Mouse (Mus musculus) left cerebral cortex, postnatal 4 days (tissue): Measurements from ENCODE around the gene Map2k6. TPM values are rescaled to one million over a fixed set of nuclear protein-coding genes. Genes with fewer than 3 reads are reported as not detected.

Source experiments
- DNase-seq: peaks from one replicate; pipeline ENCODE4 v3.0.0-alpha.2; 2022
- intact Hi-C: fragments of 180-260 bp; cut with DNase I; formaldehyde crosslinking; loops from one replicate; pipeline ENCODE4 v1.15.1; 2025
- total RNA-seq, 2 experiments: library from RNA; stranded (reverse); gene quantifications; 2 replicates each; pipeline ENCODE4 v1.2.3; 2021

The Map2k6 gene
- total RNA-seq, 2 experiments from 2014 or later = 33.0 to 35.7 TPM

GRCm38 (mm10) chr11:110402671-110403070 lies 3.7 kb downstream of the Map2k6 start:
- intact Hi-C loops = no loop called here
- DNase-seq = no peak

- intact Hi-C loops = no loop called here
- no peak for DNase-seq
These were observed 4.7 kb downstream of the Map2k6 start for GRCm38 (mm10) chr11:110403602-110404001.

- DNase-seq = no peak
- intact Hi-C loops = no loop called here
These were observed 6.7 kb downstream of the Map2k6 start for GRCm38 (mm10) chr11:110405607-110406006.

DNA sequence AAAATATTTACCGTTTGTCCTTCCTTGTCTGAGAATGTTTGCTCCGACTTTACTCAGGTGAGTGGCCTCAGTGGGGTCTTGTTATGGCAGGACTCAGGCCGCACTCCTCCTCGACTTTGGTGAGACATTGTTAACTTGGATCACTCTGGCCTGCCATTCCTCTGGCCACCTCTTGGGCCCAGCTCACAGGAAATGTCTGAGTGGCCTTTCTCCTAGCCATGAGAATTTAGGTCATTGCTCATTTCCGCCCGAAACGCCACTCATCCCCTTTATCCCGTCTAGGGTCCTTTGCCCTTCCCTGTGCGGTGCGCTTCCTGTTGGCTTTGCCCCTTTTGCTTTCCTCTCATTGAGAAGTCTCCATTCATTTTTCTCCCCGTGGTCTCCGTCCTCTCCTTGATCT lies 10.2 kb downstream of the Map2k6 start:
- no peak for DNase-seq
- intact Hi-C loops = no loop called here

- intact Hi-C loops = no loop called here
- no peak for DNase-seq
These were observed 10.9 kb downstream of the Map2k6 start for GRCm38 (mm10) chr11:110409776-110410175.

DNA sequence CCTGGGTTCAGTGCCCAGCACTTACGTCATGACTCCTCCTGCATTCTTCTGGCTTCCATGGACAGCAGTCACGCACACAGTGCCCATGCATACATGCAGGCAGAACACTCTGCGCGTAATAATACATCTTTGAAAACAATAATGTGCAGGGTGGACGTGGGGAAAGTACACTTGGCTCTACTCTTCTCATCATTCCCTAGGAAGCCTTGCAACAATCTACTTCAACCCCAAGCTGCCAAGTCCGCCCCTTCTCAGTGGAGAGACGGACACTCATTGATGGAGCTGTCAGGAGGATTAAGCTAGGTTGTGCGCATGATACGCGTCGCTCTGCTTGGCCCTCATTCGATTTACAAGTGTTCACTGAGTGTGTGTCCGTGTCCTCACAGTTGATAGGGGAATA lies 12.7 kb downstream of the Map2k6 start:
- intact Hi-C loops = no loop called here
- no peak for DNase-seq

- intact Hi-C loops = no loop called here
These were observed 15.3 kb downstream of the Map2k6 start for GRCm38 (mm10) chr11:110414263-110414662.

DNA sequence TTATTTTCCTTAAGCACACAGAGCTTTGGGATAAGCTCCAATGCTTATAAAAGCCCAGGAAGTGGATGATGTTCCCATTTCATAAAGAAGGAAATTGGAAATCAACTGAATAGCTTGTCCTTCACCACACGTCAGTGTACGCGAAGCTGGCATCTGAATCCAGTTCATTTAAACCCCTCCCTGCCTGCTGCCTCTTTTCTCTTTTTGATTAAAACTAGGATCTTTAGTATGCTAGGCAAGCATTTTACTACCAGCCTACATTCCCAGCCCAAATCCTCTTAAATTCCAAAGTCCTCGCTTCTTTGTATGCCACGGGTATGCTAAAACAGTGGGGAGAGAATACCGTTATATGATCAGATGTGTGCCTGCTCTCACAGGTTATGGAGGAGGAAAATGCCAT lies 17.8 kb downstream of the Map2k6 start:
- intact Hi-C loops = no loop called here
- DNase-seq = no peak

More at GRCm38 (mm10) chr11:110414263-110414662, 15.3 kb downstream of the Map2k6 start:
- DNase-seq = no peak

DNA sequence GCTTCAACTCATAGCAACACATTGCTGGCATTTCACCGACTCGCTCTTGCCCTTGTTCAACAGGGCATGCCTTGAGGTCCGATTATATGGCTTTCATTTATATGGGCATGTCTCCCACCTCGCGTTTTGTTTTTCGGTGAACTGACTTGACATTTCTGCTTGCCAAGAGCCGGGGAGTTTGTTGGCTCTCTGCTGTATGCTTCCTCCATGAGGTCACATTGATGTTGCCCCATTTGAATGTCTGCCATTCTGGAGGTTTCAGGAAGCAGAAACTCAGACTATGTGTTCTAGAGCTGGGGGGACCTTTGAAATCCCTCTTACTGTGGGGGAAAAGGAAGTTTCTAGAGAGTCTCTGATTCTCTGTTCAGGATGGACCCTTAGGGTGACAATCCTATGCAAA lies 21.5 kb downstream of the Map2k6 start:
- no peak for DNase-seq
- intact Hi-C loops = no loop called here

DNA sequence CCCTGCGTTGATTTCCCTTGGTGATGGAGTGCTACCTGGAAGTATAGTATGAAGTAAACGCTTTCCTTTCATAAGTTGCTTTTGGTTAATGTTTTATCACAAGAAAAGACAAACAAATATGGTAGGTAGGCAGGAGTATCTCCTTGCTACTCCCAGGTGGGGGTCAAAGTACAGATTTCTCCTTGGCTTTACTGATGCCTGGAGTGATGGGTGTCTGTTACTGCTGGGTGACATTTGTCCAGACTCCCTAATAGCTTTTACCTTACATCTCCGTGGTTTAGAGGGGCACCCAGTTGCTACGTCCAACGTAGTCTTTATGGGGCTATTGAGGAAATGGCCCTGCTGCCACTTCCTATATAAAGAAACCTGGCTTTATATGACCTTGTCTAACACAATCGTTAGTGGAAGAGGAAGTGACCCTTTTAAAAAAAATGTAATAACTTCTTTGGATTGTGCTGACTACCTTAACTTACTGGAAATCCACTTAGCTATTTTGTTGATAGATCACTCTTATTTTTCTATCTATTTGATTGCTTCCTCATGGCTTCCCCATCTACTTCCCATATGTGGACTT lies 27.7 kb downstream of the Map2k6 start:
- DNase-seq = no peak
- intact Hi-C loops = no loop called here

- intact Hi-C loops = no loop called here
- no peak for DNase-seq
These were observed 28.2 kb downstream of the Map2k6 start for GRCm38 (mm10) chr11:110427159-110427561.

- intact Hi-C loops = no loop called here
- no peak for DNase-seq
These were observed 30.1 kb downstream of the Map2k6 start for GRCm38 (mm10) chr11:110428999-110429398.

- DNase-seq = no peak
- intact Hi-C loops = no loop called here
These were observed 31.0 kb downstream of the Map2k6 start for GRCm38 (mm10) chr11:110429837-110430418.

- intact Hi-C loops = no loop called here
- peak; percentile 18 for DNase-seq
These were observed 37.1 kb downstream of the Map2k6 start for GRCm38 (mm10) chr11:110435839-110436556.

DNA sequence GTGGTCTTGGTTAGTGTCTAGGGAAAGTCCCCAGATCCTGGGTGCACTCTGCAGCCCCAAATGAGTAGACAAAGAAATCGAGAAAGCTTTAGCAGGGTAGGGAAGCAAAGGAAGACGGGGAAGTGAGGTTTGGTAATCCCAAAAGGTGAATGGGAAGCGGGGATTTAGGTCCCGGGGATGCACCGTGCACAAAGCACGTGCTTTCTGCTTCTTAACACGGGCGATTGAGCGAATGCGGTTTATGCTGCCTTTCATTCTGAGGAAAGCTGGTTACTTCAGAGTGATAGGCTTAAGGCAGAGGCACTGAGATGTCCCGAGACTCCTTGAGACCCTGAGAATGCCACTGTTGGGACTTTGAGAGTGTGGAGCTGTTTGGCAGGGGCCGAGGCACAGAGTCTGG lies 38.1 kb downstream of the Map2k6 start:
- intact Hi-C loops = no loop called here
- no peak for DNase-seq

GRCm38 (mm10) chr11:110438135-110438534 lies 39.2 kb downstream of the Map2k6 start:
- intact Hi-C loops = no loop called here
- DNase-seq = no peak

DNA sequence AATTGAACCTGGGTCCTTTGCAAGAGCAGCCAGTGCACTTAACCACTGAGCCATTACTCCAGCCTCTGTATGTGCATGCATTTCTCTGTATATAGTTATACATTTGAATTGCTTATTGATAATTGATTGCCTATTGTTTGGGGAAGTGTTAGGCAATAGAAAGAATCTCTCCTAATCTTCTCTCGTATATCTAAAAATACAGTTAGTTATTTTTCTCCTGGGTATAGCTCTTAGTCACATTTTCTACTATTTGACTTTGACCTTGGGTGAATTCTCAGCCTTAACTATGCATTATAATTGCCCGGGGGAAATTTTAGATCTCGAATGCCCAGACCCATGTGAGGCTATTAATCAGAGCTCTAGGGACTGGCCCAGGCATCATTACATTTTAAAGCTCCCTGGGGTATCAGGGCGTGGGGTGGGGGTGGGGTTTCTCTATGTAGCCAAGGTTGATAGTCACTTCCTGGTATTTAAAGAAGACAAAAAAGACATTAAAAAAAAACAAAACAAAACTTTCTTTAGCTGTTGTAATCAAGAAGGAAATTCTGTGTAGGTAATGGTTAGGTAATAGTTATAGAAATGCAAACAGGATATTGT lies 39.9 kb downstream of the Map2k6 start:
- DNase-seq = no peak
- intact Hi-C loops = no loop called here

DNA sequence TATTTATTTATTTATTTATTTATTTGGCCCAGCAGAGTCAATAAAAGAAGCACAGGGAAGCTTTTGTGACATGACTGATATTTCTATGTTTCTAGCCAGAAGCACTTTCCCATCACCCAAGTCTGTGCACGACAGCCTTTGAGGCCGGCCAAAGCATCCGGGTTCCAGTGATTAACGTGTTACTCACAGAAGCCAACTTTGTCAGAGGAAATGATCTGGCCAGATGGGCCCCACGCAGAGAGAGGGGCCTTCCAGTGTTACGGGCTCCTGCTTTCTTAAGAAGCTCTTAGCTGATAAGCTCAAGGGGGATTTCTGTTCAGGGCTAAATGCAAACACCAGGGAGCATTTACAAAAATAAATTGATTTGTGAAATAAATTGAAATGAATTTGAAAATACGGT lies 40.4 kb downstream of the Map2k6 start:
- peak; percentile 43 for DNase-seq
- intact Hi-C loops = no loop called here

DNA sequence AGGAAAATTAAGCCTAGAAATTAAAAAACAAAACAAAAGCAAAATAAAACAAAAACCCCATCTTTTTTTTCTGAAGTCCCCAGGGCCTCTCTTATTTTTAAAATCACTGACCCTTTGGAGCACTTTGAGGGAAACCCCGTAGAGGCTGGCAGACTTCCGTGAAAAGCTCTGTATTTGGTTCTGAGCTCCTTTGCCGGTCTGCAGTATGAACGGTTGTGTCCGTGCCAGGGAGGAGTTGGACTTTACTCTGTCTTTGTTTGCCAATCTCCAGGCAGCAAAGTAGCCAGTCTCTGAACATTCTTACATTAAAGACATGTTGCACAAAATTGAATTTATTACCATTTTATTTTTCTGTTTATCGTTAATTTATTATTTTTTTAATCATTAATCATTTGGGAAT lies 45.7 kb downstream of the Map2k6 start:
- intact Hi-C loops = no loop called here
- no peak for DNase-seq

- DNase-seq = peak; percentile 14
- intact Hi-C loops = no loop called here
These were observed 49.3 kb downstream of the Map2k6 start for GRCm38 (mm10) chr11:110448131-110448725.

DNA sequence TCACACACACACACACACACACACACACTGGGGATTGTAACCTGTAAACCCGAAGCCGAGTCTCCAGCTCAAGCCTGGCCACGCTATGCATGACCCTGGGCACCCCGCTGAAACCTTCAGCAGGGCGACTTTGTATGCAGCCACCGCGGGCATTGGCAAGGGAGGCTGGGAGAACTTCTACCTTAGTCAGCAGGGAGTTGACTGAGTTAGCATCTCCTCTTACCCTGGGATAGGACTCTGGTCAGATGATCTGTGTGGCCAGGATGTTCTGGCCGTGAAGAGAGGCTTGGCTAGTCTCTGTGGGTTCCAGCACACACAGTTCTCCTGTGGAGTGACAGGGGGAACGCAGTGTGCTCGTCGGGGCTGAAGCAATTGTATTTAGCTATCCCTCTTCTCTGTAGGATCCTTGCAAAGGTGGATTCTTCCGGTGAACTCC lies 49.8 kb downstream of the Map2k6 start:
- no peak for DNase-seq
- intact Hi-C loops = no loop called here
